Mouse (Mus musculus): ENCODE data around the gene Dmtf1. TPM values are rescaled to one million over a fixed set of nuclear protein-coding genes. Genes with fewer than 3 reads are reported as not detected.

Dmtf1 gene
- polyA plus RNA-seq, 1 experiment from 2014 or later: 68.2 TPM

DNA sequence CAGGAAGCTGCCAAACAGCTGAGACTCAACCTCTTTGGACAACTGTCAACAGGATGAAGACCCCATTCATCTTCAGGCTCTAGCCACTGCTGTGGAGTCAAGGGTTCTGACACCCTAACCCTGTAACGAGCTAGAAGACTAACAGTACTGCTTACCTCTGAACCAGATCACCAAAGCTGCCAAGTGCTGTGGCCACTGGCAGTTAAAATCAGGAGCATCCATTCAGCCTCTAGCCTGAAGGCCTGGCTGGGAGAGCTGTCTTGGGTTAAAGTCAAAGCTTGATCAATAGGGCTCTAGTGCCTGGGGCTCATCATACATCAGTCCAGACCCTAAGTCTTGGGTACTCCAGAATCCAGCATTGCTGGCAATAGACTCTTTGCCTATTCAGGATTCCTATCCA, 4.2 kb downstream of the Dmtf1 start:
- Histone ChIP-seq H3K27me3 (replicated peaks; ENCODE audit: control insufficient read depth, insufficient read depth, low read length) (no peaks in the 10 kb centered on the region), H3K4me2 (ENCODE audit: low read length) (no peak overlapping the region), H3K9ac (ENCODE audit: low read length) (no peak overlapping the region), H3K36me3 (ENCODE audit: control insufficient read depth, insufficient read depth, low read length) (no peaks in the 10 kb centered on the region), H3K4me1 (ENCODE audit: control insufficient read depth, insufficient read depth, low read length) (peaks cover 5% of the 10 kb centered on the region; the same call in 1 of the 2 replicates), H3K9me3 (replicated peaks; ENCODE audit: control insufficient read depth, low read length) (no peaks in the 10 kb centered on the region), H3K4me3 (ENCODE audit: low read depth, low read length) (no peak overlapping the region), H3K27ac (ENCODE audit: low read depth, low read length) (no peak overlapping the region)
- ATAC-seq: no peak
- DNase-seq (ENCODE audit: low spot score): no peak
- 77% methylated on average over 1 of the region's 1 CpGs for whole genome bisulfite sequencing

DNA sequence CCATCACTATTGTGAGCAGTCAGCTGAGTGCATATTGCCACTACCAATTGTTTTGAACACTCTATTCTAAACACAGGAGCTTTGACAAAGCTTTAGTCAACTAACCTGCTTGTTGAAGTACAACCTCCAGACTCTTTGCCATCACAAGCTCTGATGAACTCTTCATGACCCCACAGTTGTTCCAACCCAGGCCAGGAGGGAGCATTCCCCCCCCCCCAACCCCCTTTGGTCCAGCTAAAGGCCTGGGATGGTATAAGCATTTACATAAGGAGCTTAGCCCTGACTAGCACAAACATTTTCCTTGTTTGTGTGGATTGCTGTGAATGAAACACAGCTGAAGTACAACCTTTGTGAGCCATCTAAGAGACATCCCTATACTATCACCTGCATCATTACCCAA, 4.8 kb downstream of the Dmtf1 start:
- no peak overlapping the region for H3K27ac ChIP-seq (ENCODE audit: low read depth, low read length)
- no peaks in the 10 kb centered on the region for H3K27me3 ChIP-seq (replicated peaks; ENCODE audit: control insufficient read depth, insufficient read depth, low read length)
- no peak overlapping the region for H3K9ac ChIP-seq (ENCODE audit: low read length)
- DNase-seq (ENCODE audit: low spot score): no peak
- H3K4me2 ChIP-seq (ENCODE audit: low read length): no peak overlapping the region
- H3K4me1 ChIP-seq (ENCODE audit: control insufficient read depth, insufficient read depth, low read length): peaks cover 3% of the 10 kb centered on the region; the same call in 1 of the 2 replicates
- no peak overlapping the region for H3K4me3 ChIP-seq (ENCODE audit: low read depth, low read length)
- no peak for ATAC-seq
- no peaks in the 10 kb centered on the region for H3K9me3 ChIP-seq (replicated peaks; ENCODE audit: control insufficient read depth, low read length)
- H3K36me3 ChIP-seq (ENCODE audit: control insufficient read depth, insufficient read depth, low read length): 0 out of 2 replicates have a peak, but pooled peaks cover under 1% of the 10 kb centered on the region

DNA sequence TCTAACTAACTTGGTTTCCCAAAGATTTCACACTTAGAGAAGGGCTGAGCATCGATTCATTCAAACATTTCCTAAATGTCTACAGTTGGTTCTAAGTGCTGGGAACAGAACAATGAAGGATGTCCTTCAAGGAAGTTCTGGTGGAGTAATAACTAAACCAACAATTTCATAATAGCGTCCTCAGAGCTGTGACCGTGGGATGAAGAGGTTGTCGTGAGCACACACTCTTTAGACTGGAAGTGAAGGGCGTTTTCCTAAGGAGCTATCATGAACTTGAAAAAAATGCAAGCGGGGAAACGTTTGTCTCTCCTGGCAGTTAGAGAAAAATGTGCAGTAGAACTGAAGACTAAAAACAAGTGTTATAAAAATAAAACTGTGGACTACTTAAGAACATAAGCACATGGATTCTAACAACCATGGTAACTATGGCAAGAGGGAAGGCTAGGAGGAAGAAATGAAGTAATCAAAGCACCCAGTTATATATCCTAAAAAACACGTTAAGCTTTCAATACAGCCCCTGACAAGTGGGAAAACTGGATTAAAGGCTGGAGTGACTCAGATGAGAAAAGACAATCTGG, 12.2 kb downstream of the Dmtf1 start:
- H3K4me2 ChIP-seq (ENCODE audit: low read length): no peak overlapping the region
- H3K9ac ChIP-seq (ENCODE audit: low read length): no peak overlapping the region
- WGBS: 90% methylated on average over 8 of the region's 8 CpGs
- no peaks in the 10 kb centered on the region for H3K27me3 ChIP-seq (replicated peaks; ENCODE audit: control insufficient read depth, insufficient read depth, low read length)
- H3K27ac ChIP-seq (ENCODE audit: low read depth, low read length): no peak overlapping the region
- peaks cover 36% of the 10 kb centered on the region for H3K36me3 ChIP-seq (ENCODE audit: control insufficient read depth, insufficient read depth, low read length)
- H3K4me1 ChIP-seq (ENCODE audit: control insufficient read depth, insufficient read depth, low read length): no peaks in the 10 kb centered on the region
- H3K4me3 ChIP-seq (ENCODE audit: low read depth, low read length): no peak overlapping the region
- DNase-seq (ENCODE audit: low spot score) (no peak), ATAC-seq (no peak)
- no peaks in the 10 kb centered on the region for H3K9me3 ChIP-seq (replicated peaks; ENCODE audit: control insufficient read depth, low read length)

DNA sequence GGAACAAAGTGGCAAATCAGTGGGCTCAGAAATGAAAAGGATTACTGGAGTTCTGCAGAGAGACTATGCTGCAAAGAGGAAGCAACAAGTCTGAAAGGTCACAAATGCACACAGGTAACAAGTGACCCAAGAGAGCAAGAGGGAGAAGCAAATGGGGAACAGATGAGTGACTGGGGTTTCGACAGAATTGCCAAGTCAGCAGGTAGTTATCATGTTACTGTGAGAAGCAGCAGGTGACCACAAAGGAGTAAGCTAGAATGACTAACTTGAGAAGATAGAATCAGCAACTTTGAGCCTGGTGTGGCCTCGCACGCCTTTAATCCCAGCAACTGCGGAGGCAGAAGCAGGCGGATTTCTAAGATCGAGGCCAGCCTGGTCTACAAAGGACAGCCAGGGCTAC, 19.2 kb downstream of the Dmtf1 start:
- H3K27me3 ChIP-seq (replicated peaks; ENCODE audit: control insufficient read depth, insufficient read depth, low read length): no peaks in the 10 kb centered on the region
- no peaks in the 10 kb centered on the region for H3K4me1 ChIP-seq (ENCODE audit: control insufficient read depth, insufficient read depth, low read length)
- no peak overlapping the region for H3K4me3 ChIP-seq (ENCODE audit: low read depth, low read length)
- no peaks in the 10 kb centered on the region for H3K9me3 ChIP-seq (replicated peaks; ENCODE audit: control insufficient read depth, low read length)
- ATAC-seq (no peak), DNase-seq (ENCODE audit: low spot score) (no peak)
- H3K9ac ChIP-seq (ENCODE audit: low read length): no peak overlapping the region
- no peak overlapping the region for H3K27ac ChIP-seq (ENCODE audit: low read depth, low read length)
- H3K4me2 ChIP-seq (ENCODE audit: low read length): no peak overlapping the region
- peaks cover 27% of the 10 kb centered on the region for H3K36me3 ChIP-seq (ENCODE audit: control insufficient read depth, insufficient read depth, low read length)
- 95% methylated on average over 6 of the region's 6 CpGs for WGBS

DNA sequence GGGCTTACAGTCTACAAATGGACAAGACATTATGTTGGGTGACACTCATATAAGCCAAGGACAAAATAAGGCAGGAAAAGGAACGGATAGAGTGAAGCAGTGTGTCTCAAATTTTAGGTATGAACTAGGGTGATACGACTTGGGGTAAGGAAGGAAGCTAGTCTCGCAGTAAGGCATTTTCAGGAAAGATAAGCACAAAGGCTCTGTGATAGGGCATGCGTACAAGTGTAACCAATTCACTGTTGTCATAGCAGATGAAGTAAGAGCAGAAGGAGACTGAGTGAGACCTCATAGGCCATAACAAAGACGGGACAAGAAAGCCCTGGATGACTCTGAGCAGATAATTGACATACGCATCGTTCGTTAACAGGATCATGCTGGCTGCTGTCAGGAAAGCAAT, 20.9 kb downstream of the Dmtf1 start:
- H3K9me3 ChIP-seq (replicated peaks; ENCODE audit: control insufficient read depth, low read length): no peaks in the 10 kb centered on the region
- H3K9ac ChIP-seq (ENCODE audit: low read length): no peak overlapping the region
- no peak overlapping the region for H3K27ac ChIP-seq (ENCODE audit: low read depth, low read length)
- no peak overlapping the region for H3K4me2 ChIP-seq (ENCODE audit: low read length)
- 75% methylated on average over 8 of the region's 8 CpGs for WGBS
- ATAC-seq (no peak), DNase-seq (ENCODE audit: low spot score) (no peak)
- H3K4me3 ChIP-seq (ENCODE audit: low read depth, low read length): no peak overlapping the region
- no peaks in the 10 kb centered on the region for H3K27me3 ChIP-seq (replicated peaks; ENCODE audit: control insufficient read depth, insufficient read depth, low read length)
- peaks cover 32% of the 10 kb centered on the region for H3K36me3 ChIP-seq (ENCODE audit: control insufficient read depth, insufficient read depth, low read length)
- no peaks in the 10 kb centered on the region for H3K4me1 ChIP-seq (ENCODE audit: control insufficient read depth, insufficient read depth, low read length)

DNA sequence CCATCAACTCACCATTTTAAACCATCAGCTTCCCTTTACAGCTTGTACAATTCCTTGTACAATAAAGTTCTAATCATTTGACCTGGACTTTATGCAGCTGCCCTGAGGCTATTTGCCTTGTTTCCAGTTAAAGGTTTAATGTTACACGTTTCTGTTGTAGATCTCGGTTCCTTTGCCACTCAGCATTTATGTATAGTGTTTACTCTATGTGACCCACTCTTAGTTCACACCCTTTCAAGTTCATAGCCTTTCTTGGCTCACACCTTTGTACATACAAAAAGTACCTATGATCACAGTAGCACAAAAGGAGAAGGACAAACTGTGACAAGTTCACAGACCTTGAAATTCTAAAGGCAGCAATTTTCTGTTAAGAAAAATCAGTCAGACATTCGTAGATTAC, 26.0 kb downstream of the Dmtf1 start:
- no peak for DNase-seq (ENCODE audit: low spot score)
- WGBS: 87% methylated on average over 3 of the region's 3 CpGs
- Histone ChIP-seq H3K4me1 (ENCODE audit: control insufficient read depth, insufficient read depth, low read length) (no peaks in the 10 kb centered on the region), H3K9ac (ENCODE audit: low read length) (no peak overlapping the region), H3K36me3 (ENCODE audit: control insufficient read depth, insufficient read depth, low read length) (peaks cover 51% of the 10 kb centered on the region), H3K4me2 (ENCODE audit: low read length) (no peak overlapping the region), H3K9me3 (replicated peaks; ENCODE audit: control insufficient read depth, low read length) (no peaks in the 10 kb centered on the region), H3K27ac (ENCODE audit: low read depth, low read length) (no peak overlapping the region), H3K27me3 (replicated peaks; ENCODE audit: control insufficient read depth, insufficient read depth, low read length) (no peaks in the 10 kb centered on the region), H3K4me3 (ENCODE audit: low read depth, low read length) (no peak overlapping the region)
- no peak for ATAC-seq

DNA sequence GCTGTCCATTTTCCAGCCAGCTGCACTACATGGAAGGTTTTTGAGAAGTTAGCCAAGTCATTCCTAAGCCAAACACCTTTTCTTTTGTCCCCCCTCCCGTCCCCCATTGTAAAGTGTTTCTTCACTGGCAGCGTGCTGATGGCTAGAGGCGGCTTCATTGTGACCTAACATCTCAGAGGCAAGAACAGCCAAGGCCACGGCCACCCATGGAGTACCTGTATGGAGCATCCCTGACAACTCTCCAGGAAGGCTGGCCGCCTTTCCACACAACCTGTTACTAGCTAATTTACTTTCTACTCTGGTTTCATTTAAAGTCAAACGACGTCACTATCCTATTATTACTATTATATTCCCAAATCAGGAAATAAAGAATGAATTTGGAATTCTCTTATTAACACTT, 29.8 kb downstream of the Dmtf1 start:
- Histone ChIP-seq H3K27ac (ENCODE audit: low read depth, low read length) (no peak overlapping the region), H3K4me3 (ENCODE audit: low read depth, low read length) (no peak overlapping the region), H3K9ac (ENCODE audit: low read length) (no peak overlapping the region), H3K27me3 (replicated peaks; ENCODE audit: control insufficient read depth, insufficient read depth, low read length) (no peaks in the 10 kb centered on the region), H3K4me1 (ENCODE audit: control insufficient read depth, insufficient read depth, low read length) (no peaks in the 10 kb centered on the region), H3K4me2 (ENCODE audit: low read length) (no peak overlapping the region), H3K36me3 (ENCODE audit: control insufficient read depth, insufficient read depth, low read length) (peaks cover 66% of the 10 kb centered on the region), H3K9me3 (replicated peaks; ENCODE audit: control insufficient read depth, low read length) (no peaks in the 10 kb centered on the region)
- DNase-seq (ENCODE audit: low spot score) (no peak), ATAC-seq (no peak)
- 79% methylated on average over 7 of the region's 7 CpGs for WGBS

DNA sequence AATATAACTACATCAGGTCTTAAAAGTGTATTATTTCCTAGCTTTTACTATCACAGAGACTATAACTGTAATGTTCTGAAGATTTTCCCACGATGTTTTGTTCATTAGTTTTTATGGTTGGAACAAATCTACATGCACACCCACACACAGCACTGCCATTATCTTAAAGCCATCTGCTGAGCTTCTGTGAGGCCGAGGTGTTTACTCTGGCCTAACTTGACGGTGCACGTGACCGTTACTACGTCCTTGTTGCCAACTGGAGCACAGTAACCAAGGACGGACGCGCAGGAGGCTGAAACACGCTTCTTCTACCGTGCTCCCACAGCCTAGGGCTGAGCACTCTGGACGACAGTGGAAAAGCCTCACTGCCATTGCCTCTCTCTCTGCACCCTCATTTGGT, 33.0 kb downstream of the Dmtf1 start:
- 93% methylated on average over 12 of the region's 12 CpGs for WGBS

DNA sequence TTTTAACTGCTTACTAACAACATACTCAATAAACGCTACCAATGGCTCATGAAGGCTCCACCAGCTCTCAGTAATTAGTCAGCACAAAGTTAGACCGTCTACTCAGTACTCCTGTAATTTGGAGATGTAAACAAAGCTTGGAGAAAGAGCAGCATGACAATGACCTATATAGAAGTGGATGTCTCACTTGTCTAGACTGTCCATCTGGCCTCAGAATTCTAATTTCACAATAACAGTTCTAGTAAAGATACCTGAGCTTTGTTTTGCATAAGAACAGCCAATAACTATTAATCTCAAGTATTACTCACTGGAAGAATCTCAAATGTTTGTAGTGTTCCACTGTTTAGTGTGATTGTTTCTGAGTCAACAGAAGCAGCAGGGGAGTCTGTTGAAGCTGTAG, 37.4 kb downstream of the Dmtf1 start:
- Histone ChIP-seq H3K9me3 (replicated peaks; ENCODE audit: control insufficient read depth, low read length) (no peaks in the 10 kb centered on the region), H3K27ac (ENCODE audit: low read depth, low read length) (no peak overlapping the region), H3K4me3 (ENCODE audit: low read depth, low read length) (no peak overlapping the region), H3K36me3 (ENCODE audit: control insufficient read depth, insufficient read depth, low read length) (peaks cover 84% of the 10 kb centered on the region), H3K4me2 (ENCODE audit: low read length) (no peak overlapping the region), H3K4me1 (ENCODE audit: control insufficient read depth, insufficient read depth, low read length) (no peaks in the 10 kb centered on the region), H3K9ac (ENCODE audit: low read length) (no peak overlapping the region), H3K27me3 (replicated peaks; ENCODE audit: control insufficient read depth, insufficient read depth, low read length) (no peaks in the 10 kb centered on the region)
- DNase-seq (ENCODE audit: low spot score): no peak
- WGBS: 88% methylated on average over 2 of the region's 2 CpGs
- no peak for ATAC-seq

More for the DNA sequence above, 33.0 kb downstream of the Dmtf1 start:
- Histone ChIP-seq H3K4me3 (ENCODE audit: low read depth, low read length) (no peak overlapping the region), H3K27me3 (replicated peaks; ENCODE audit: control insufficient read depth, insufficient read depth, low read length) (no peaks in the 10 kb centered on the region), H3K27ac (ENCODE audit: low read depth, low read length) (no peak overlapping the region), H3K36me3 (ENCODE audit: control insufficient read depth, insufficient read depth, low read length) (peaks cover 71% of the 10 kb centered on the region), H3K4me1 (ENCODE audit: control insufficient read depth, insufficient read depth, low read length) (no peaks in the 10 kb centered on the region), H3K9ac (ENCODE audit: low read length) (no peak overlapping the region), H3K9me3 (replicated peaks; ENCODE audit: control insufficient read depth, low read length) (no peaks in the 10 kb centered on the region), H3K4me2 (ENCODE audit: low read length) (no peak overlapping the region)
- ATAC-seq (no peak), DNase-seq (ENCODE audit: low spot score) (no peak)

Data from forebrain, embryonic 14.5 days (tissue).